Mouse (Mus musculus): ENCODE data around the gene Clec14a. TPM values are rescaled to one million over a fixed set of nuclear protein-coding genes. Genes with fewer than 3 reads are reported as not detected.

Clec14a gene
- polyA plus RNA-seq, 1 experiment from 2014 or later, result 6.3 TPM

GRCm38 (mm10) chr12:58219078-58219477 lies 50.0 kb downstream of the Clec14a start:
- Histone ChIP-seq H3K4me3 (ENCODE audit: low read depth, low read length) (no peak overlapping the region), H3K9ac (ENCODE audit: low read depth, low read length) (no peak overlapping the region), H3K27ac (ENCODE audit: low read depth, low read length) (no peak overlapping the region), H3K4me2 (replicated peaks; ENCODE audit: low read depth) (no peak overlapping the region), H3K27me3 (replicated peaks; ENCODE audit: control insufficient read depth, insufficient read depth, low read length) (peaks cover under 1% of the 10 kb centered on the region; the same call in 1 of the 2 replicates), H3K9me3 (ENCODE audit: control insufficient read depth) (no peaks in the 10 kb centered on the region), H3K36me3 (ENCODE audit: control insufficient read depth, insufficient read depth) (no peaks in the 10 kb centered on the region), H3K4me1 (replicated peaks; ENCODE audit: control insufficient read depth, insufficient read depth, low read length) (no peaks in the 10 kb centered on the region)
- 86% methylated on average over 3 of the region's 3 CpGs for WGBS
- no peak for TF ChIP-seq CTCF (IDR thresholded peaks at IDR 0.05; ENCODE audit: low read depth)
- no peak for ATAC-seq

DNA sequence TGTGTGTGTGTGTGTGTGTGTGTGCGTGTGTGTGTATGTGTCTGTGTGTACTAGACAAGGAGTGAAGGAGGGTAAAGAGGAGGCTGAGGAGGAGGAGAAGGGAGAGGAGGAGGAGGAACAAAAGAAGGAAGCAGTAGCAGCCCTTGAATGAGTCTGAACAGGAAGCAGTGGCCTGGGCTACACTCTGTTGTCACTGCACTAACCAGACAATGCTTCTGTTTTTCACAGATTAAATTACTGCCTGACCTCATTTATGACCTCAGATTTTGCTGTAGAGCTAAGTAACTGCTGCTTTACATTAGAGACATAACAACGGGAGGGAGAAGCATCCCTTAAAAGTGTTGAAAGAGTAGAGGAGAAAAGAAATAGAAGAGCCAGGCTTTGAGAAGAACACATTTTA lies 52.9 kb downstream of the Clec14a start:
- H3K9me3 ChIP-seq (ENCODE audit: control insufficient read depth), result no peaks in the 10 kb centered on the region
- H3K27me3 ChIP-seq (replicated peaks; ENCODE audit: control insufficient read depth, insufficient read depth, low read length), result peaks cover 29% of the 10 kb centered on the region
- 56% methylated on average over 2 of the region's 2 CpGs for WGBS
- H3K4me3 ChIP-seq (ENCODE audit: low read depth, low read length), result no peak overlapping the region
- TF ChIP-seq CTCF (IDR thresholded peaks at IDR 0.05; ENCODE audit: low read depth), result no peak
- no peak overlapping the region for H3K4me2 ChIP-seq (replicated peaks; ENCODE audit: low read depth)
- H3K9ac ChIP-seq (ENCODE audit: low read depth, low read length), result no peak overlapping the region
- no peak for ATAC-seq
- H3K27ac ChIP-seq (ENCODE audit: low read depth, low read length), result no peak overlapping the region
- H3K4me1 ChIP-seq (replicated peaks; ENCODE audit: control insufficient read depth, insufficient read depth, low read length), result peaks cover 12% of the 10 kb centered on the region; the same call in 1 of the 2 replicates
- H3K36me3 ChIP-seq (ENCODE audit: control insufficient read depth, insufficient read depth), result no peaks in the 10 kb centered on the region

Other genes with a start within 250 kb of the Clec14a start
- gene Sstr1, start 57.5 kb downstream of the Clec14a start, polyA plus RNA-seq (2015; fragmentation: Nextera tagmentation; extraction: Ambion mirVana), result 2.7 TPM in 2 replicates